Mouse (Mus musculus) c-Kit-positive CD71-positive TER-119-negative erythroid progenitor cells, embryonic 14.5 days (primary cell): Measurements from ENCODE around the gene Ino80b.

Experiments
- DNase-seq: peaks from one replicate; pipeline ENCODE4 v3.0.0-alpha.2; 2013; ENCODE audit warnings: low read depth

The Ino80b gene

DNA sequence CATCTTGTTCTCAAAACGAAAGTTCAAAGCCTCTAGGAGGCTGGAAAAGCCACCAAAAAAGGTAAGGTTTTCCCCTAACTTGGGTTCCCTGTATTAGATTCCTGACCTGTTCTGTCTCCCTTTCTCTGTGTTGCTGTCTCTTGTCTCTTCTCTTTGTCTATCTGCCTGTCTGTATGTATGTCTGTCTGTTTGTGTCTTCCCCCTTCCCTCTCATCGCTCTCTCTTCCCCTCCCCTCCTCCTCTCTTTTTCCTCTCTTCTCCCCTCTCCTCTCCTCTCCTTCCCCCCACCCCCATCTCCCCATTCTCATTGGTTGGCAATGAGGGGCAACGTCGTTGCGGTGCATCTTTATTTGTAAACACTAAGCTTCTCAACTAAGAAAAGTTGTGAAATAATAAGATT, at the start of gene Ino80b:
Gene Ino80b, minus strand, starts transcription at position 101 of the 400 bp plus-strand sequence.
- DNase-seq: no peak

DNA sequence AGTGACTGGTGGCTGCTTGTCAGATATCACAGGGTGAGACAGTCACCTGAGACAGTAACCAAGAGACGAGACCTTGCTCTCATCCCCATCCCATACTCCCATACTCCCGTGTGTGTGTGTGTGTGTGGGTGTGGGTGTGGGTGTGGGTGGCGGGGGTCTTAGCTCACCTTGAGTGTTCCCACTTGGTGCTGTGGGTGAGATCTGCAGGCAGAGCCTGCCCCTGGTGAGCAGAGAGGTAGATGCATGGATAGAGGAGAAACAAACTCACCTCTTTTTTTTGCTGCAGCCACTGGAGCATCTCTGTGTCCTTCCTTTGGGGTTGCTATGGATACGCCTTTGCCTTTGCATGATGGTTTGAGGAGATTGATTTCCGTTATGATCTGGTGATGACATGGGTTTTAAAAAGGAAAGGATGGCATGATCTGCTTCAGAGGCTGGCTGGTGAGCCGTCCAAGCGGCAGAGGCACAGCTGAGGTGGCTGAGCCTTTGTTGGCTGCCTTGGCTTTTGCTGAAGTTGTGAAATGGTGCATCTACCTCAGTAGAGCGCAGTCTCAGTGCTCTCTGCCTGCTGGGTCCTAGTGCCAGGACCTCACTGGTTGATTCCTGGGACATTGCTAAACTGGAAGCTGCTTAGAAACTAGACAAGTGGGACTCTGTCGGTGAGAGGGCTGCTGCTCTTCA, 47.1 kb upstream of the Ino80b start:
- DNase-seq: no peak

DNA sequence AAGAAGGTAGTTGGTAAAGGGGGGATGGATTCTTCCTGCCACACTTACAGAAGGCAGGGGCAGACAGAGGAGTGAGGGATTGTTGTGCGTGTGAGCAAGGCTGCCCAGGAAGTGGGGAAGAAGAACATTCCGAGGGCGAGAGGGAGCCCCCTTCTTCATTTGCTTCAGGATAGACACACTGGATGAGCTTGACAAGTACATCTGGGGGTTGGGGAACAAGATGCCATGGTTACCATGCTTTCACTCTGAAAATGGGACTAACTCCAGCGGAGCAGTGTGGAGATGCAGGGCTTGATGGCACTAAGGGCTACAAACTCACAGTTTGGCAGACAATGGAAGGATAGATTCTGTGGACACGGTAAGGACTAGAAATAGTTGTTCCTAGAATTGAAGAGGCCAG, 45.8 kb upstream of the Ino80b start:
- no peak for DNase-seq

DNA sequence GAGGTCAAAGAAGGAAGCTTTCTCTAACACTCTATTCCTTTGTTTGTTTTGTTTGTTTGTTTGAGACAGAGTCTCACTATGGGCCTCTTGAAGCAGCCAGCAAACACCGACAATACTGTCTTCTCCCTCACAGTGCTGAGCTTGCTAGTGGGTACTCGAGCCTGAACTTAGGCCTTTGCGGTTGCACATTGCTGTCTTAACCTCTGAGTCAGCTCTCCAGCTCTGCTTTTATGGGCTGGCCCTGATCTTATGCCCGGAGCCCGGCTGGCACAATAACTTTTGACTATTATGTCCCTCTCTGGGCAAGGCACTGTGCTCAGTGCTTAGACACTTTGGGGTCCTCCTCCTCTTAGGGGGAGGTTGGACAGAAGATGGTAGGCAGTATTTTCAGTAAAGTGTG, 44.6 kb upstream of the Ino80b start:
- DNase-seq: no peak

DNA sequence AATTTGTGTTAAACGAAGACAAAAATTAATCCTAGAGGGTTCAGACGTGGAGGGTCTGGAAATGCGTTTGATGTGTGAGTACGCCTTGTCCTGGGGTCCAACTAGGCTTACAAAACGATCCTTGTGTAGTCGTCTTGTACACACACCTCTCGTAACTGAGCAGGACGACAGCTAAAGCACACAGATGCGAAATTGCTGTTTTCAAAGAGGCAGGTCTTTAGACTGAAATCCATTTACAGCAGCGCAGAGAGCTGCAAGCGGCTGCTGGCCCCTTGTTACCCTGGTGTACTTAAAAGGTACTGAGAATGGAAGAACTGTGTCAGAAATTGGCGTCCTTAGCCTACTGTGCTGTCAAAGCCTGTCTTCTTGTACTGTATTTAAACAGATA, 41.0 kb upstream of the Ino80b start:
- DNase-seq: peak; percentile 22

DNA sequence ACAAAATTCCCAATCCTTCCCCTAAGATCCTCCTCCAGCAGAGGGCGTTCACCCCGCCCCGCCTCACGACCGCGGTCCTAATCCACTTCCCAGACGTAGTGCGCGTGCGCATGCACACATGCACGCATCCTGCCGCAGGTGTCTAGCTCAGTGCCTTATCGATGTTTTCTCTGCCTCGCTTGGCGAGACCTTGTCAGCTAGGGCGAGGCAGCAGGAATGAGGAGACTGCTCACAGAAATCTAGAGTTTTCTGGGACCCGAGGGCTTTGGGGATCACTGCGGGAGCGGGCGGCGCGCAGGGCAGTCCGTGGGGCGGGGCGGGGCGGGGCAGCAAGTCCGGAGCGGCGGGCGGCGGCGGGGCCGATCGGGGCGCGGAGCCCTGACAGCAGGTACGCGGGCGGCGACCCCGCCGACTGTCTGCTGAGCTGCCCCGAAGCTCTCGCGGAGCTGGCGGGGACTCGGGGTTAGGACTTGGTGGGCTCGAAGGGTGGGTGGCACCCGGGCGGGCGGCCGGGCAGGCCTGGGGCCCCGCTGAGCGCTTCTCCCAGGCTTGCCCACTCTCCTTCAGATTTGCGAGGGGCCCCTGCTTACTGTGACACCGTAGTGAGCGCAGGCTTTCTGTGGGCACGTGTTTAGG, 40.5 kb upstream of the Ino80b start, which contains the start of gene Dctn1:
Gene Dctn1, plus strand, starts transcription at position 314 of the 636 bp plus-strand sequence.
- DNase-seq: peak; percentile 86

DNA sequence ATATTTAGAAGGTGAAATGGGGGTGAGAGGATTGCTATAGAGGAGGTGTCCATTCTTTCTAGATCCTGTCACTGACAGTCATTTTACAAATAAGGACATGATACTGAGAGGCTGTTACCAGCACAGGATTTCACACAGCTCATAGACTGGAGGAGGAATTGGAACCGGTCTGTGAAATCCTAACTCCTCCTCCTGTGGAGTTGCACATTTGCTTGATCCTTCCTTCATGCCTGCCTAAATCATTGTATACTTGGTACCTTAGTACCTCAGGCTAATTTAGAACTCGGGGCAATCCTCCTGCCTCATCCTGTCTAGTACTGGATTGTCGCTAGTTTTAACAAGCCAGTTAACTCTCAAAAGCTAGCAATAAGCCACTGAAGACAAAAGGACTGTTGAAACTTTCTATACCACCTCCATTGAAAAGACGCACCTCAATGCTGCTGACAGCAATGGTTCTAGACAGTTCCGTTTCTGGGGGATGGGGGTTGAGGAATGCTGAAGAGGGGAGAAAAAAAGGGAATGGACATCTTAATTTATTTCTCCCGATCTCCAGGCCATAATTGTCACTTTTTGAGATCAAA, 39.9 kb upstream of the Ino80b start:
- DNase-seq: no peak

DNA sequence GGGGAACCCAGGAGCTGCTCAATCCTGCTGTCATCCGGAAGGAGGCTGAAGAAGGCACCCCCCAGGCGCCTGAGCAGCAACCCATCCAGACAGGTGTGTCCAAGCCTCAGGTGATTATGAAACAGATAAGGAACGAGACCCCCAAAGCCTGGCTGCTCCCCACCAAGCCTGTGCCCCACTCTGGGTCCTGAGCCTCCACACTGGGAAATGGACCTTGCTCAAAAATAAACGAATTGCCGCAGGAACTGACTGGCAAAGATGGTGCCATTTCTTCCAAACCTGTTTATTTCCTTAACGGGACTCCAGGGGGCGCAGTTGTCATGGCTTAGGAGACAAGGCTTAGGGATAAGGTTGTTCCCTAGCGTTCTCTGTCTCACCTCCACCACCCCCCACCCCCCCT, 37.5 kb upstream of the Ino80b start:
- peak; percentile 68 for DNase-seq

DNA sequence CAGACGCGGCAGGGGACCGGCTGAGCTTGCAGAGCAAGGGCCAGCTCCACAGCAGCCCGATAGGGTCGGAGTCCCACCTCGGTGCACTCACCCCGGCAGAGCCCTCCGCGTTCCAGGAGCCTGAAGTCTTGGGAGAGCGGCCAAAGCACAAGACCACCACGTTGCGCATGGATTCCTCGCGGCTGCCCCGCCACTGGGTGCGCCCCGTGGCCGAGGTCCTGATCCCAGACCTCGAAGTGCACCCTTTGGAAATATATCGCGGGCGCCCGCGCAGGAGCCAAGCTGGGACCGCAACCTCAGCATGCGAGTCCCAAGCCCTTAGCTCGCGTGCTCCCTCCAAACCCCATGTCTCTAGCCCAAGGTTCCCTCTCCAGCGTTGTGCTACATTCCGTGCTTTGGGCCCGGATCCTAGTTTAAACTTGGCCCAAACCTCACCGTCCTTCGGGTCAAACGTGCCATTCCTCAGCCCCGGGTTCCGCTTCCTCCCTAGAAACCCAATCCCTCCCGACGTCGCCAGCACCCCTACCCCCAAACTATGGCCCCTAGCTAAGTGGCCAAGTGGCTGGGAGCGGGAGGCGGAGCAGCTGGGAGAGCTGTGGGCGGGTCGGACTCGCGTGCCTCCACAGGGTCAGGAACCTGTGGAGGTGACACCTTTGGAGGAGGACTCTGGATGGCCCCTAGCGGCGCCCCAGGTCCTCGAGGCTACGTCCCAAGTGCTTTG, 36.9 kb upstream of the Ino80b start:
- no peak for DNase-seq

DNA sequence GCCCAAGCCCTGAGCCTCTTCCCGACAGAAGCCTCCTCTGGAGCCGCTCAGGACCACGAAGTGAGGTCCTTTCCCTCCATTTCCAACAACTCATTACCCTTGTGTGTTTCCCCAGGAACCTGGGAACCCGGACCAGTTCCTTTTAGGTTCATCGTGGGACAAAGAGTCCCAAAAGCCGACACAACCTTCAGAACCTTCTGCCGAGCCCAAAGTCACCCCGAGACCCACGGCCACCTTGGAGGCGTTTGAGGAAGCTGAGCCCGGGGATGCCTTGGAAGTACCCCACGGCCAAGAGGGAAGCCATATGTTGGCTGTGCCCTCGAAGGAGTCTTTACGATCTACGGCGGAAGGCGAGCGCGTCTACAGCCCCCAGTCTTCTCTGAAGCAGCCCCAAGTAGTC, 36.2 kb upstream of the Ino80b start:
- DNase-seq: no peak

DNA sequence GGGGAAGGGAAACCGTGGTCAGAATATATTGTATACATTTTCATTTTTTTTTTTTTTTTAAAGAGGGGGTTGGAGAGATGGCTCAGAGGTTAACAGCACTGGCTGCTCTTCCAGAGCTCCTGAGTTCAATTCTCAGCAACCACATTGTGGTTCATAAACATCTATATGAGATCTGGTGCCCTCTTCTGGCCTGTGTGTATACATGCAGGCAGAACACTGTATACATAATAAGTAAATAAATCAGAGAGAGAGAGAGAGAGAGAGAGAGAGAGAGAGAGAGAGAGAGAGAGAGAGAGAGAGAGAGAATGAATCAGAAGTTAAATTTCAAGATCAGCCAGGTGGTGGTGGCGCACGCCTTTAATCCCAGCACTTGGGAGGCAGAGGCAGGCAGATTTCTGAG, 34.2 kb upstream of the Ino80b start:
- DNase-seq: peak; percentile 47

DNA sequence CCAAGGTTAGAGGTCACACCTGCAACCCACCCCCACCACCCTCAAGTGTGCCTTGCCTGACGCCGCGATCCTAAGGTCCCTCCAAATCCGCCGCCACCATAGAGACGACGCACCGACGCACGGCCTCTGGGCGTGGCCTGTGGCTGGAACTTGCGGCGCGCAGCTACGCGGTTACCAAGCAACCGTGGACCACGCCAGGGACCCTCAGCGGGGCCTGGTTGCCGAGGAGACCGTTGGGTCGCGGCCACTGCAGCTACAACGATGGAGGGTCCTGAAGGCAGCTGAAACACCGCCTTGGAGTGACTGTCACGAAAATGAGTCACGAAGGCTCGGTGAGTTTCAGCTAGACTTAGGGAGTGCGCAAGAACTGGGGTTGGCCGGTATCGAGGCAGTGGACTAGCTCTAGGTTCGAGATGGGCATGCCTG, 31.0 kb upstream of the Ino80b start, which contains the start of the genes Wdr54 and 1700003E16Rik:
Gene Wdr54, minus strand, starts transcription at position 139 of the 426 bp plus-strand sequence.
Gene 1700003E16Rik, plus strand, starts transcription at position 146 of the 426 bp plus-strand sequence.
- DNase-seq: peak; percentile 23

DNA sequence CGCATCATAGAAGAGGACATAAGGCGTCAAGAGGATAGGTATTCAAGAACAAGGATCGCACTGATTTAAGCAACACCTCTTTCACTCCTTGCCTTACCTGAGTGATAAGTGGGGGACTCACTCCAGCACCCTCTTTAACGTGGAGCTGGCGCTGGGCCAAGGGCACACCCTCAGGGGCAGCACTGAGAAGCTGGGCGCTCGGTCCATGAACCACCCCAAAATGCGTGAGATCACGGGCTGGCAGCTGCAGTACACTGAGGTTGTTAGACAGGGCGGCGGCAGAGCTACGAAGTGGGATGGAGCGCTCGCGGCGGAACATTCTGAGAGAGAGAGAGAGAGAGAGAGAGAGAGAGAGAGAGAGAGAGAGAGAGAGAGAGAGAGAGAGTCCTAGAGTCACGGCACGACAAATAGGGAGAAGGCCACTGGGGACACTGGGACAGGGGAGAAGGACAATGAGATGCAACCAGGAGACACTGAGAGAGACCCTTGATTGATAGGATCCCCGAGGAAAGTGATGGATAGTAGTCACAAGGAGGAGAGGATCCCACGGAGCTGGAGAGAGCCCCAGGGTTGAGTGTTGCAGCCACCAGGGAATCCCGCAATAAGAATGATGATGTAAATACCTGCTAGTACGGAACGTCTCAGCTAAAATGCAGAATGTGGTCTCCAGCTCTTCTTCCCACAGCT, 30.5 kb upstream of the Ino80b start:
- DNase-seq: no peak

DNA sequence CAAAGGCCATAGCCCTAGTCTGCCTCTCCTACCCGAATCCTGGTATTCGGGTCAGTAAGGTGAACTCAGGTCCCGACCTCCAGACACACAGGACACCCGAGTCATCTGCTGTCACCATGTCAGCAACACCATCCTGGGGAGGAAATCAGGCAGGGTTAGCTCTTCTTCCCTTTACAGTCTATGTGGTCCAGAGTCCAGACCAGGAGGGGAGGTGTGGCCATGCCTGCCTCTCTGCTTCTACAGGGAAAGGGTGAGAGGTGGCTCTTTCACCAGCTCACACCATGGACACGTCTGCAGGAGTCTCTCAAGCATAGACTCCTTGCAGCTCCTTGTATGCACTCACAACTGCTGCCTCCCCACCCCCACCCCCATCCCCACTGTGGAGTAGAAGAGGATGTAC, 28.3 kb upstream of the Ino80b start:
- no peak for DNase-seq

DNA sequence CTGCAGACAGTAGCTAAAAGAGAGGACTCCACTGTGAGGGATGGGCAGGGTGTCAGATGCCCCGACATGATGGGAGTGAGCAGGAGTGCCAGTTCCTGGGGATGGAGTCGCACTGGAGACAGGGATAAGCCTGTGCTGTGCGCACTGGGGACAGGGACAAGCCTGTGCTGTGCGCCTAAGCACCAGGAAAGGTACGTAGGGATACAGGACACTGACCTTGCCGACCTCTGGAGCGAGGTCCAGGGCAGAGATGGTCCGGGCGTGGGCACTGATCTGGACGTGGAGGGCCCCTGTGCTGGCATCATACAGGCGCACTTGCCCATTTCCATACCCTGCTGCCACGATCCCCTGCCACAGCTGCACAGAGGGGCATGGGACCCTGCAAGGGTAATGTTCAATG, 27.8 kb upstream of the Ino80b start:
- DNase-seq: no peak

DNA sequence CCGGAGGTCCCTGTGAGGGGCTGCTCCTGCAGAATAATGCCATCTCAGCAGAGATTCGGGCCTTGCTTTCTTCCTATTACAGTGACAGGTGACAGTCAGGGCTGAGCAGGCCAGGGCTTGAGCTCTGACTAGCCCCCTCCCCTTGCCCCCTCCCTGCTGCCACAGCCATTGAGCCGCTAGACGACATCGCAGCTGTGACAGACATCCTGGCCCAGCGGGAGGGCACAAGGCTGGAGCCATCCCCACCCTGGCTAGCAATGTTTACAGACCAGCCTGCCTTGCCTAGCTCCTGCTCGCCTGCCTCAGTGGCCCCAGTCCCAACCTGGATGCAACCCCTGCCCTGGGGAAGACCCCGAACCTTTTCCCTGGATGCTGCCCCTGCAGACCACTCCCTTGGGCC, 26.5 kb upstream of the Ino80b start:
- DNase-seq: no peak

DNA sequence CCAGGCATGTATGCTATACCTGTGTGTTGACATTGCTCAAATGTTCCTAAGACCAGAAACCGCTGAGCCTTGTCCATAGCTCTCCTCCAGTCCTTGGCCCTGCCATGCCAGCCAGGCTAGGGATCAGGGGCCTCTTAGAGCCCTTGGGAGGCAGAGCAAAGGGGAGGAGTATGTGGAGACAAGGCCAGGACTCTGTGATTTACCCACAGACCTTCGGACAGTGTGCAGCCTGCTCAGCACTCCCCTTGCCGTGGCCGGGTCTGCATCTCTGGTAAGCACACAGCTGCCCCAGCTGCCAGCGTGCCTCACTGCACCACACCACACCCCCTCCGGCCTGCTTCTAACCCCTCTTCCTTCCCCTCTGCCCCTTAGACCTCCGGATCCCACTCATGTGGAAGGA, 22.0 kb upstream of the Ino80b start:
- DNase-seq: no peak

DNA sequence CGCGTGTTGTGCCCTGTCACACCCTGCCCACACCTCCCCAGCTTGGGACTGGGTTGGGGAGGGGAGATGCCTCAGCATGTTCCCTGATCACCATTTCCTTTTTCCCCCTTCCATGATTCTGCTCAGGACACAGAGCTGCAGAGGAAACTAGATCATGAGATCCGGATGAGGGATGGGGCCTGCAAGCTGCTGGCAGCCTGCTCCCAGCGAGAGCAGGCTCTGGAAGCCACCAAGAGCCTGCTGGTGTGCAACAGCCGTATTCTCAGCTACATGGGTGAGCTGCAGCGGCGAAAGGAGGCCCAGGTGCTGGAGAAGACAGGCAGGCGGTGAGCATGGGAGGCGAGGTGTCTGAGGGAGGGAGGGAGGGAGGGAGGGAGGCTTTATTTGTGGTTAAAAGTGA, 20.6 kb upstream of the Ino80b start:
- no peak for DNase-seq

DNA sequence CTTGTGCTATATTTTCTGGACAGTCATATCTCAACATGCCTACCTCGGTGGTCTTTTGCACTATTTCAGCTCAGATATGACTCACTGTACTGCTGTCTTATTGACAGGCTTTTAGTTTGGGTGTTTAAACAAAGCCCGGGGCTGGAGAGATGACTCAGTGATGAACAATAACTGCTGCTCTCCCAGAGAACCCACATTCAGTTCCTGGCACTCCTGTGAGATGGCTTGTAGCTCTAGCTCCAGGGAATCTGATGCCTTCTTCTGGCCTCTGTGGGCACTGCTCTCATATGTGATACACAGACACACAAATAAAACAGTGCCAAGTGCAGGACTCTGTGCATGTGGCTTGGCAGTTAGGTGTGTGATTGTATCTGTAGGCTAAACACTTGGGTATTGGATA, 20.0 kb upstream of the Ino80b start:
- no peak for DNase-seq

DNA sequence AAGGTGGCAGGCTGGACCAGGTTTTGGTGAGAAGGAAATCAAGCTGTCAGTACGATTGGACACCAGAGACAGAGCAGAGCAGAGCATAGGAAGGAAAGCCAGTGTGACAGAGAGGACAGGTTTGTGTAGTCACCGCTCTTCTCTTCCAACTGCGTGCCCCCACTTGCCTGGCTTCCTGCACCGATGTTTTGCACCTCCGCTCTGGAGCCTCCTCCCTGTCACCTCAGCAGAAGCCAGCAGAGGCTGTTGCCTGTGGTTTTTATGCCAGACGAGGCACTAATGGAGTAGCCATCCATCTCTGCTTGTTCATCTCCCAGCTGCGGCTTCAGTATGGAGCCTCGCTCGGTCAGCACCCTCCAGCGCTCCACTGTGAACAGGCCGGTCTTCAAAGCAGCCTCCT, 17.7 kb upstream of the Ino80b start:
- no peak for DNase-seq

DNA sequence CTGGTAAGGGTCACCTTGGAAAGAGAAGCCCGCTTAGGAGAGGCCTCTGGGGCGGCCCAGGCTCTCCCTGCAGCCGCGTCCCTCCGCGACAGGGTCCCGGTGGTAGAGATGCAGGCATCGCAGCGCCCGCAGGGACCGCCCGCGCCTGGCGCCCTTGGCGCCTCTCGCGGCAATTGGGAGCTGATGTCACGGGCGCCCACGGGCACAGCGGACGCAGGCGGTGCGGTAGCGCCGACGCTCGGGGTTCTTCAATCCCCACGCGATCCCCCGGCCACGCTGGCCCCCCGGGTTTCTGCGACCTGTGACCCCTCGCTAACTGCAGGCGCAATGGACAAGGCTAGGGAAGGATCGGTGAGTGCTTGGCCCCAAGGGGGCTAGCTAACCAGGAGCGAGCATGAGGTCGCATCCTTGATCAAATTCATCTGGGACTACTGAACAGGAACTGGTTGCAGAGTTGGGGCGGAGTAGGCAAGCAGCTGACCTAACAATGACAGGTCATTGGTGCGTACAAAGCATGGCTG, 17.0 kb upstream of the Ino80b start:
- DNase-seq: no peak

DNA sequence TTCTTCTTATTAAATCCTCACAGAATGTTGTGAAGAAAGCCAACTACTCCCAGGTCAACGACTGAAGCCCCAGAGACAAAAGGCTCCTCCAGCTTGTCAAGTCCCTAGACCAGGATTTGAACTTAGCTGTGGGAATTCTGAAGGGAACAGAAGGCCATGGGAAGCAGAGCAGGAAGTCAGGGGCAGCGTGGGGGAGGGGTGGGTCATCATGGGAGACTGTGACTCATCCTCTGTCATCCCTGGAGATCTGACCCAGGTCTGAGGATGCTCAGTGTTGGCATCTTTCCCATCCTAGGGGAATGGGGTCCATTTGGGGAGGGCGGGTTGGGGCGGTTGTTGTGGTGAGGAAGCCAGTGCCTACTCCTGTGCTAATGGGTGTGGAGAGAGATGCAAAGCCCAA, 16.4 kb upstream of the Ino80b start:
- no peak for DNase-seq
